Mouse (Mus musculus) left cerebral cortex, adult 2 months (tissue): Measurements from ENCODE around the gene Bicc1. TPM values are rescaled to one million over a fixed set of nuclear protein-coding genes. Genes with fewer than 3 reads are reported as not detected.

Experiments
- DNase-seq, 2 experiments: peaks; one replicate each; pipeline ENCODE4 v3.0.0; 2021 to 2022; ENCODE audit warnings: low spot score in 2 of 2, mixed read lengths in 1 of 2; ENCODE audit errors: extremely low spot score in 1 of 2
- H3K27ac ChIP-seq: fragments of 200-600 bp; 2 replicates; pipeline ENCODE4 v1.8.1; 2022
- H3K4me3 ChIP-seq: fragments of 200-600 bp; 2 replicates; pipeline ENCODE4 v1.8.1; 2022
- CTCF ChIP-seq: fragments of 200-600 bp; IDR thresholded peaks from 2 replicates; pipeline ENCODE4 v1.8.1; 2022; ENCODE audit warnings: antibody characterized with exemption, mild to moderate bottlenecking, moderate library complexity
- intact Hi-C: fragments of 180-260 bp; cut with DNase I; formaldehyde crosslinking; loops from one replicate; pipeline ENCODE4 v1.15.1; 2025
- total RNA-seq, 2 experiments: library from RNA; stranded (reverse); gene quantifications; 2 replicates each; pipeline ENCODE4 v1.2.3; 2021

Bicc1 gene
- total RNA-seq, 2 experiments from 2014 or later, result 5.1 to 6.7 TPM

GRCm38 (mm10) chr10:71138132-71138851, 21.2 kb downstream of the Bicc1 start:
- no peak overlapping the region for H3K4me3 ChIP-seq
- intact Hi-C loops, result no loop called here
- no peak overlapping the region for H3K27ac ChIP-seq
- no peak for DNase-seq
- TF ChIP-seq CTCF, result no peak

- no peak for DNase-seq
- intact Hi-C loops, result no loop called here
- Histone ChIP-seq H3K4me3 (no peak overlapping the region), H3K27ac (no peak overlapping the region)
- no peak for TF ChIP-seq CTCF
Measured at GRCm38 (mm10) chr10:71137606-71138005, 21.9 kb downstream of the Bicc1 start.

GRCm38 (mm10) chr10:71131333-71131732, 28.2 kb downstream of the Bicc1 start:
- no peak for DNase-seq
- intact Hi-C loops, result no loop called here
- TF ChIP-seq CTCF, result no peak
- H3K4me3 ChIP-seq, result no peak overlapping the region
- H3K27ac ChIP-seq, result no peak overlapping the region

- H3K4me3 ChIP-seq, result no peak overlapping the region
- no peak for TF ChIP-seq CTCF
- no peak for DNase-seq
- H3K27ac ChIP-seq, result no peak overlapping the region
- intact Hi-C loops, result no loop called here
Measured at GRCm38 (mm10) chr10:71130261-71130660, 29.2 kb downstream of the Bicc1 start.

- intact Hi-C loops, result no loop called here
- no peak for TF ChIP-seq CTCF
- H3K27ac ChIP-seq, result no peak overlapping the region
- DNase-seq, result no peak
- H3K4me3 ChIP-seq, result no peak overlapping the region
Measured at GRCm38 (mm10) chr10:71127951-71128331, 31.6 kb downstream of the Bicc1 start.

- TF ChIP-seq CTCF, result no peak
- Histone ChIP-seq H3K4me3 (no peak overlapping the region), H3K27ac (no peak overlapping the region)
- no peak for DNase-seq
- intact Hi-C loops, result no loop called here
Measured at GRCm38 (mm10) chr10:71127278-71127950, 32.1 kb downstream of the Bicc1 start.

GRCm38 (mm10) chr10:71123974-71124373, 35.5 kb downstream of the Bicc1 start:
- Histone ChIP-seq H3K27ac (no peak overlapping the region), H3K4me3 (no peak overlapping the region)
- TF ChIP-seq CTCF, result peak; percentile 13
- intact Hi-C loops, result no loop called here
- no peak for DNase-seq

- TF ChIP-seq CTCF, result no peak
- no peak for DNase-seq
- Histone ChIP-seq H3K4me3 (no peak overlapping the region), H3K27ac (no peak overlapping the region)
- intact Hi-C loops, result no loop called here
Measured at GRCm38 (mm10) chr10:71123395-71123794, 36.1 kb downstream of the Bicc1 start.

GRCm38 (mm10) chr10:71122480-71122879, 37.0 kb downstream of the Bicc1 start:
- Histone ChIP-seq H3K4me3 (no peak overlapping the region), H3K27ac (no peak overlapping the region)
- TF ChIP-seq CTCF, result no peak; the same call in 1 of the 2 replicates
- no peak for DNase-seq
- intact Hi-C loops, result no loop called here

GRCm38 (mm10) chr10:71120769-71121165, 38.7 kb downstream of the Bicc1 start:
- intact Hi-C loops, result no loop called here
- TF ChIP-seq CTCF, result no peak

GRCm38 (mm10) chr10:71120121-71120768, 39.3 kb downstream of the Bicc1 start:
- TF ChIP-seq CTCF, result no peak
- intact Hi-C loops, result no loop called here
- H3K4me3 ChIP-seq, result no peak overlapping the region
- DNase-seq, result no peak
- H3K27ac ChIP-seq, result no peak overlapping the region

More at GRCm38 (mm10) chr10:71120769-71121165, 38.7 kb downstream of the Bicc1 start:
- Histone ChIP-seq H3K4me3 (no peak overlapping the region), H3K27ac (no peak overlapping the region)
- DNase-seq, result no peak

- no peak for DNase-seq
- TF ChIP-seq CTCF, result no peak
- Histone ChIP-seq H3K27ac (no peak overlapping the region), H3K4me3 (no peak overlapping the region)
- intact Hi-C loops, result loop anchor here (10.0 kb wide), 1 partner anchor 96 kb away; no protein-coding TSS in a partner anchor
Measured at GRCm38 (mm10) chr10:71119120-71119847, 40.2 kb downstream of the Bicc1 start.
